Comparison of ENCODE assay signal across 9 mouse cellular contexts in the genomic region with DNA sequence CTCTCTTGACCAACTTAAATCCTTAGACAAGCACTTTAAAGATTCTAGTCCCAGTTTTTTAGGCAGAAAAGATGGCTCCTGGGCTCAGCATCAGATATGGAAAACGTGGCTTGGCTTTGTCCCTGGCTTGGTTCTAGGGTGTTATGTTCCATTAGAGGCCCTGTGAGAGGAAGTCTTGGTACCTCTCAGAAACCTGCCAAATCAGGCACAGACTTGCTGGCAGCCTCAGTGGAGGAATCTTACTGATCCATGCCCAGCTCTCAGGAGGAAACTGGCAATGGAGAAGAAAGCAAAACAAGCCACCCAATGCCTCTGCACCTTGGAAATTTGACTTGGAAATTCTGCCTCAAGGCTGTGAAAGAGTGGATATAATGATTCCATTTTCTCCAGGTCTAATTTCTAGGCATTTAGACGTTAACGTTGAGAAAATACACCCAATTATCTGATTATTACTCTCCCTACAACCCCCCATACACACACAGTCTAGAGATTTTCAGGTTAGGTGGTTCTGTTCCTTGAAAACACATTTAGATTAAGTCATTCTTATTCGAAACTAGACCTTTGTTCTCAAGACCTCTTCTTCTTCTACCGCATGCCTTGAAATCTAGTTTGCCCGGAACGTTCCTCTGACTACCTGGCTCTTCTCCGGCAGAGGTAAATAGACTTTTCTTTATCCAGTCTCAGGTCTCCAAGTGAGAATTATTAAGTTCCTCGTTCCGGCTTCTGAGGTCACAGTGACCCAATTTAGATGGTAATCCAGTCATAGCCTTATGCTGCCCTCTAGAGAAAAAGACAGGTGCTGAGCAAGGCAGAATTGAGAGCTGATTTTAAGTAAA. TPM values are rescaled to one million over a fixed set of nuclear protein-coding genes. Genes with fewer than 3 reads are reported as not detected.
DNase-seq lines count a peak whose midpoint lies in the region; ATAC-seq and TF ChIP-seq lines count a peak whose summit lies in the region.
"Had no signal": no experiment of that assay in that cellular context is flagged by ENCODE, and none has a peak within 500 bp of the region (broad histone marks: within the 10 kb centered on the region; RNA-seq: fewer than 3 reads in every experiment).

No protein-coding gene starts in this region.

- TF ChIP-seq CTCF in liver, adult 2 months (IDR thresholded peaks at IDR 0.05; ENCODE audit: low read depth, low read length): 0 out of 2 replicates have a peak, but pooled peaks have one; percentile 4
- peak; percentile 90 for TF ChIP-seq CTCF in stomach, postnatal 0 days (IDR thresholded peaks at IDR 0.05; ENCODE audit: low read depth)

- peaks cover 6% of the 10 kb centered on the region; the same call in 1 of the 2 replicates for H3K36me3 ChIP-seq in liver, adult 2 months (ENCODE audit: control insufficient read depth, insufficient read depth, low read length)
- peaks cover 7% of the 10 kb centered on the region; the same call in 1 of the 2 replicates for H3K36me3 ChIP-seq in liver, embryonic 12.5 days
- H3K36me3 ChIP-seq in forebrain, embryonic 14.5 days (ENCODE audit: control insufficient read depth, insufficient read depth, low read length): peaks cover 14% of the 10 kb centered on the region
- peaks cover 5% of the 10 kb centered on the region; the same call in 1 of the 2 replicates for H3K36me3 ChIP-seq in intestine, embryonic 15.5 days
- H3K36me3 ChIP-seq in stomach, postnatal 0 days (ENCODE audit: control insufficient read depth, insufficient read depth, low read length): peaks cover 2% of the 10 kb centered on the region; the same call in 1 of the 2 replicates

- H3K4me2 ChIP-seq in liver, embryonic 12.5 days: no peak overlapping the region
- H3K4me2 ChIP-seq in forebrain, embryonic 14.5 days (ENCODE audit: low read length): no peak overlapping the region
- no peak overlapping the region for H3K4me2 ChIP-seq in intestine, embryonic 15.5 days (replicated peaks)
- 0 out of 2 replicates have a peak overlapping the region, but pooled peaks have one; percentile 14 for H3K4me2 ChIP-seq in stomach, postnatal 0 days (replicated peaks; ENCODE audit: low read depth)

- H3K27me3 ChIP-seq in liver, adult 2 months (ENCODE audit: control insufficient read depth, insufficient read depth, low read length): no peaks in the 10 kb centered on the region
- H3K27me3 ChIP-seq in liver, embryonic 12.5 days (replicated peaks): no peaks in the 10 kb centered on the region
- no peaks in the 10 kb centered on the region for H3K27me3 ChIP-seq in forebrain, embryonic 14.5 days (replicated peaks; ENCODE audit: control insufficient read depth, insufficient read depth, low read length)
- H3K27me3 ChIP-seq in intestine, embryonic 15.5 days (replicated peaks): no peaks in the 10 kb centered on the region
- no peaks in the 10 kb centered on the region for H3K27me3 ChIP-seq in stomach, postnatal 0 days (ENCODE audit: control insufficient read depth, insufficient read depth, low read length)

- no peak for TF ChIP-seq POLR2A in liver, adult 2 months (IDR thresholded peaks at IDR 0.05; ENCODE audit: extremely low read depth, insufficient read depth, low read length)

- DNase-seq in liver, adult 2 months (ENCODE audit: extremely low read depth, low read depth, low spot score): peak; percentile 10
- peak; percentile 49 for DNase-seq in cerebellum, adult 11 months
- peak; percentile 82 for DNase-seq in forebrain, embryonic 14.5 days (ENCODE audit: low spot score)
- peak; percentile 77 for DNase-seq in lung, postnatal 36 days
- DNase-seq in stomach, postnatal 0 days (ENCODE audit: low spot score): peak; percentile 58
- DNase-seq in thymus, postnatal 4 days: no peak

- no peak overlapping the region for H3K9ac ChIP-seq in liver, adult 2 months (ENCODE audit: low read depth, low read length)
- H3K9ac ChIP-seq in liver, embryonic 12.5 days: no peak overlapping the region
- H3K9ac ChIP-seq in forebrain, embryonic 14.5 days (ENCODE audit: low read length): no peak overlapping the region
- no peak overlapping the region for H3K9ac ChIP-seq in intestine, embryonic 15.5 days
- H3K9ac ChIP-seq in stomach, postnatal 0 days (ENCODE audit: low read length): no peak overlapping the region

- no peak for TF ChIP-seq EP300 in stomach, postnatal 0 days (optimal IDR thresholded peaks at IDR 0.05)

- no peaks in the 10 kb centered on the region for H3K9me3 ChIP-seq in liver, embryonic 12.5 days (replicated peaks)
- no peaks in the 10 kb centered on the region for H3K9me3 ChIP-seq in forebrain, embryonic 14.5 days (replicated peaks; ENCODE audit: control insufficient read depth, low read length)
- H3K9me3 ChIP-seq in intestine, embryonic 15.5 days: no peaks in the 10 kb centered on the region
- H3K9me3 ChIP-seq in stomach, postnatal 0 days (ENCODE audit: control insufficient read depth, low read length): no peaks in the 10 kb centered on the region

- no peak overlapping the region for H3K4me3 ChIP-seq in liver, adult 2 months (ENCODE audit: insufficient read depth, low read depth, low read length)
- H3K4me3 ChIP-seq in liver, embryonic 12.5 days: no peak overlapping the region
- H3K4me3 ChIP-seq in forebrain, embryonic 14.5 days (ENCODE audit: low read depth, low read length): no peak overlapping the region
- no peak overlapping the region for H3K4me3 ChIP-seq in intestine, embryonic 15.5 days (replicated peaks)
- H3K4me3 ChIP-seq in stomach, postnatal 0 days (ENCODE audit: low read depth, low read length): no peak overlapping the region
- H3K4me3 ChIP-seq: erythroblast, embryonic 14.5 days had no signal

- H3K79me2 ChIP-seq in liver, adult 2 months (ENCODE audit: control insufficient read depth, insufficient read depth, low read length): no peaks in the 10 kb centered on the region

- H3K27ac ChIP-seq in liver, adult 2 months (replicated peaks; ENCODE audit: insufficient read depth, low read depth, low read length): no peak overlapping the region
- no peak overlapping the region for H3K27ac ChIP-seq in liver, embryonic 12.5 days
- peak overlapping the region; percentile 35; the same call in 1 of the 2 replicates for H3K27ac ChIP-seq in forebrain, embryonic 14.5 days (ENCODE audit: low read depth, low read length)
- no peak overlapping the region for H3K27ac ChIP-seq in intestine, embryonic 15.5 days
- H3K27ac ChIP-seq in stomach, postnatal 0 days (replicated peaks): peak overlapping the region; percentile 69

- ATAC-seq in liver, embryonic 12.5 days: no peak
- ATAC-seq in forebrain, embryonic 14.5 days: peak; percentile 85
- ATAC-seq in intestine, embryonic 15.5 days: peak; percentile 84
- peak; percentile 93 for ATAC-seq in stomach, postnatal 0 days (ENCODE audit: low FRiP score, low TSS enrichment)

- H3K4me1 ChIP-seq in liver, adult 2 months (ENCODE audit: control insufficient read depth, insufficient read depth, low read length): no peaks in the 10 kb centered on the region
- no peaks in the 10 kb centered on the region for H3K4me1 ChIP-seq in liver, embryonic 12.5 days
- peaks cover 7% of the 10 kb centered on the region; the same call in 1 of the 2 replicates for H3K4me1 ChIP-seq in forebrain, embryonic 14.5 days (ENCODE audit: control insufficient read depth, insufficient read depth, low read length)
- H3K4me1 ChIP-seq in intestine, embryonic 15.5 days (replicated peaks): no peaks in the 10 kb centered on the region
- H3K4me1 ChIP-seq in stomach, postnatal 0 days (replicated peaks; ENCODE audit: control insufficient read depth, insufficient read depth): no peaks in the 10 kb centered on the region

- WGBS in liver, adult 2 months: 51% methylated on average over 10 of the region's 10 CpGs
- 47% methylated on average over 10 of the region's 10 CpGs for WGBS in liver, embryonic 12.5 days (ENCODE audit: insufficient replicate concordance)
- whole genome bisulfite sequencing in forebrain, embryonic 14.5 days: 19% methylated on average over 10 of the region's 10 CpGs
- 39% methylated on average over 10 of the region's 10 CpGs for WGBS in intestine, embryonic 15.5 days
- WGBS in stomach, postnatal 0 days: 25% methylated on average over 10 of the region's 10 CpGs

RNA-seq across cellular contexts. Expression of gene Nepro, which starts 7.6 kb away (rescaled TPM):
- 4.4 and 4.6 TPM in 2 replicates for total RNA-seq in liver, adult 2 months (2014; rRNA removed)
- 2.1 and 2.4 TPM in 2 replicates for polyA plus RNA-seq in liver, adult 2 months (2012; rRNA removed)
- 6.5 and 7.3 TPM in 2 replicates for polyA plus RNA-seq in liver, embryonic 12.5 days (2016; fragmentation: Nextera tagmentation; extraction: Ambion mirVana)
- polyA plus RNA-seq in forebrain, embryonic 14.5 days (2014; fragmentation: Nextera tagmentation; extraction: Ambion mirVana): 3.8 and 4.5 TPM in 2 replicates
- polyA plus RNA-seq in intestine, embryonic 15.5 days (2015; fragmentation: Nextera tagmentation; extraction: Ambion mirVana): 7.6 and 8.2 TPM in 2 replicates
- polyA plus RNA-seq in stomach, postnatal 0 days (2015; fragmentation: Nextera tagmentation; extraction: Ambion mirVana): 2.8 and 3.2 TPM in 2 replicates

RNA-seq across cellular contexts. Expression of gene Gtpbp8, which starts 29.6 kb away (rescaled TPM):
- 11.0 and 11.2 TPM in 2 replicates for total RNA-seq in liver, adult 2 months (2014; rRNA removed)
- 3.7 and 3.8 TPM in 2 replicates for polyA plus RNA-seq in liver, adult 2 months (2012; rRNA removed)
- polyA plus RNA-seq in liver, embryonic 12.5 days (2016; fragmentation: Nextera tagmentation; extraction: Ambion mirVana): 23.3 and 23.8 TPM in 2 replicates
- polyA plus RNA-seq in forebrain, embryonic 14.5 days (2014; fragmentation: Nextera tagmentation; extraction: Ambion mirVana): 38.0 and 45.5 TPM in 2 replicates
- polyA plus RNA-seq in intestine, embryonic 15.5 days (2015; fragmentation: Nextera tagmentation; extraction: Ambion mirVana): 30.0 and 35.0 TPM in 2 replicates
- 17.6 and 19.8 TPM in 2 replicates for polyA plus RNA-seq in stomach, postnatal 0 days (2015; fragmentation: Nextera tagmentation; extraction: Ambion mirVana)

RNA-seq across cellular contexts. Expression of gene Cd200r1, which starts 49.0 kb away (rescaled TPM):
- 1.3 and 1.8 TPM in 2 replicates for total RNA-seq in liver, adult 2 months (2014; rRNA removed)
- 0.29 and 0.31 TPM in 2 replicates for polyA plus RNA-seq in liver, adult 2 months (2012; rRNA removed)
- 3.5 and 3.9 TPM in 2 replicates for polyA plus RNA-seq in liver, embryonic 12.5 days (2016; fragmentation: Nextera tagmentation; extraction: Ambion mirVana)
- 0.70 and 1.1 TPM in 2 replicates for polyA plus RNA-seq in forebrain, embryonic 14.5 days (2014; fragmentation: Nextera tagmentation; extraction: Ambion mirVana)
- polyA plus RNA-seq in intestine, embryonic 15.5 days (2015; fragmentation: Nextera tagmentation; extraction: Ambion mirVana): 0.98 and 1.1 TPM in 2 replicates
- 0.75 and 1.1 TPM in 2 replicates for polyA plus RNA-seq in stomach, postnatal 0 days (2015; fragmentation: Nextera tagmentation; extraction: Ambion mirVana)
- polyA plus RNA-seq: erythroblast, embryonic 14.5 days had no signal

Comparison
In these comparisons a context has a peak if more than half of its experiments do, and no peak if none do; other contexts are left out.
1. H3K27ac ChIP-seq: peak in forebrain, embryonic 14.5 days (single experiment) and stomach, postnatal 0 days (single experiment); none in liver, adult 2 months (single experiment), liver, embryonic 12.5 days (single experiment) and intestine, embryonic 15.5 days (single experiment).